Mouse (Mus musculus) heart, embryonic 13.5 days (tissue): ENCODE measurements at regions not wholly inside any gene's neighbourhood (a gene's known extent, or its start where the extent isn't known, plus 50 kb on each side); places are given as distances from the start of the nearest gene placed in this dataset.

Experiments
- ATAC-seq: fragments of 200-750 bp; cut with Nextera tagmentation; 2 replicates; pipeline ENCODE4 v1.8.0; 2017; ENCODE audit warnings: moderate TSS enrichment; ENCODE audit not compliant: insufficient number of reproducible peaks, low FRiP score, low TSS enrichment; ENCODE audit errors: extremely low read depth
- H3K27ac ChIP-seq: fragments of 300-500 bp; sonication (generic); replicated peaks from 2 replicates; pipeline ENCODE4 v1.5.1; 2015; ENCODE audit warnings: moderate library complexity, mild to moderate bottlenecking, inconsistent platforms
- H3K27me3 ChIP-seq: fragments of 300-500 bp; sonication (generic); replicated peaks from 2 replicates; pipeline ENCODE4 v1.6.1; 2015; ENCODE audit warnings: mild to moderate bottlenecking, inconsistent platforms
- H3K36me3 ChIP-seq: fragments of 300-500 bp; sonication (generic); 2 replicates; pipeline ENCODE4 v1.6.1; 2015; ENCODE audit warnings: mild to moderate bottlenecking, inconsistent platforms
- H3K4me1 ChIP-seq: fragments of 300-500 bp; sonication (generic); 2 replicates; pipeline ENCODE4 v1.6.1; 2015; ENCODE audit warnings: inconsistent platforms
- H3K4me2 ChIP-seq: fragments of 300-500 bp; sonication (generic); 2 replicates; pipeline ENCODE4 v1.6.1; 2015; ENCODE audit warnings: inconsistent platforms, mild to moderate bottlenecking, moderate library complexity
- H3K4me3 ChIP-seq: fragments of 300-500 bp; sonication (generic); 2 replicates; pipeline ENCODE4 v1.5.1; 2015; ENCODE audit warnings: moderate library complexity, mild to moderate bottlenecking, inconsistent platforms
- H3K9ac ChIP-seq: fragments of 300-500 bp; sonication (generic); 2 replicates; pipeline ENCODE4 v1.6.1; 2015; ENCODE audit warnings: inconsistent platforms, mild to moderate bottlenecking, moderate library complexity
- H3K9me3 ChIP-seq: fragments of 300-500 bp; sonication (generic); 2 replicates; pipeline ENCODE4 v1.6.1; 2016; ENCODE audit warnings: inconsistent platforms
- WGBS: fragments of 180-500 bp; shearing (Covaris S2); methylation state at CpG from one replicate; pipeline ENCODE4 v1.1.7; 2015; ENCODE audit warnings: mixed read lengths; 5-methylcytosine and 5-hydroxymethylcytosine counted together

GRCm38 (mm10) chr3:121021126-121021848 lies 150.2 kb downstream of the Rwdd3 start:
- Histone ChIP-seq H3K36me3 (no peaks in the 10 kb centered on the region), H3K27ac (no peak overlapping the region), H3K4me3 (no peak overlapping the region), H3K4me1 (no peaks in the 10 kb centered on the region), H3K27me3 (no peaks in the 10 kb centered on the region), H3K4me2 (no peak overlapping the region), H3K9ac (no peak overlapping the region), H3K9me3 (no peaks in the 10 kb centered on the region)
- ATAC-seq, result no peak
- 74% methylated on average over 4 of the region's 4 CpGs for WGBS

GRCm38 (mm10) chr3:121009223-121009622 lies 162.3 kb downstream of the Rwdd3 start:
- no peaks in the 10 kb centered on the region for H3K27me3 ChIP-seq
- 81% methylated on average over 6 of the region's 6 CpGs for WGBS
- no peaks in the 10 kb centered on the region for H3K36me3 ChIP-seq
- H3K9ac ChIP-seq, result no peak overlapping the region
- no peaks in the 10 kb centered on the region for H3K9me3 ChIP-seq
- no peak overlapping the region for H3K4me2 ChIP-seq
- ATAC-seq, result no peak
- no peak overlapping the region for H3K4me3 ChIP-seq
- no peak overlapping the region for H3K27ac ChIP-seq
- no peaks in the 10 kb centered on the region for H3K4me1 ChIP-seq

- H3K27ac ChIP-seq, result no peak overlapping the region
- H3K9ac ChIP-seq, result no peak overlapping the region
- no peaks in the 10 kb centered on the region for H3K27me3 ChIP-seq
- WGBS, result 51% methylated on average over 17 of the region's 17 CpGs
- H3K4me1 ChIP-seq, result no peaks in the 10 kb centered on the region
- H3K36me3 ChIP-seq, result no peaks in the 10 kb centered on the region
- H3K9me3 ChIP-seq, result no peaks in the 10 kb centered on the region
- no peak overlapping the region for H3K4me3 ChIP-seq
- no peak overlapping the region for H3K4me2 ChIP-seq
- ATAC-seq, result no peak
These were observed 187.8 kb downstream of the Rwdd3 start for GRCm38 (mm10) chr3:120983556-120984270.

- no peak overlapping the region for H3K9ac ChIP-seq
- no peak overlapping the region for H3K4me3 ChIP-seq
- 32% methylated on average over 10 of the region's 10 CpGs for WGBS
- H3K27me3 ChIP-seq, result no peaks in the 10 kb centered on the region
- ATAC-seq, result no peak
- no peaks in the 10 kb centered on the region for H3K36me3 ChIP-seq
- H3K27ac ChIP-seq, result no peak overlapping the region
- no peaks in the 10 kb centered on the region for H3K9me3 ChIP-seq
- H3K4me2 ChIP-seq, result no peak overlapping the region
- H3K4me1 ChIP-seq, result no peaks in the 10 kb centered on the region
These were observed 188.5 kb downstream of the Rwdd3 start for GRCm38 (mm10) chr3:120982795-120983555.

GRCm38 (mm10) chr3:120982218-120982617 lies 189.3 kb downstream of the Rwdd3 start:
- H3K9me3 ChIP-seq, result no peaks in the 10 kb centered on the region
- H3K4me2 ChIP-seq, result no peak overlapping the region
- no peak overlapping the region for H3K9ac ChIP-seq
- H3K27me3 ChIP-seq, result no peaks in the 10 kb centered on the region
- no peaks in the 10 kb centered on the region for H3K4me1 ChIP-seq
- no peak overlapping the region for H3K27ac ChIP-seq
- ATAC-seq, result no peak
- WGBS, result 30% methylated on average over 4 of the region's 4 CpGs
- no peak overlapping the region for H3K4me3 ChIP-seq
- no peaks in the 10 kb centered on the region for H3K36me3 ChIP-seq

GRCm38 (mm10) chr3:120970746-120971466 lies 200.6 kb downstream of the Rwdd3 start:
- Histone ChIP-seq H3K36me3 (no peaks in the 10 kb centered on the region), H3K4me3 (no peak overlapping the region), H3K27ac (no peak overlapping the region), H3K27me3 (no peaks in the 10 kb centered on the region), H3K9ac (no peak overlapping the region), H3K4me2 (no peak overlapping the region), H3K4me1 (no peaks in the 10 kb centered on the region), H3K9me3 (no peaks in the 10 kb centered on the region)
- ATAC-seq, result no peak
- WGBS, result 77% methylated on average over 14 of the region's 14 CpGs

GRCm38 (mm10) chr3:120946906-120947305 lies 224.6 kb downstream of the Rwdd3 start:
- Histone ChIP-seq H3K27ac (no peak overlapping the region), H3K4me2 (no peak overlapping the region), H3K4me1 (no peaks in the 10 kb centered on the region), H3K4me3 (no peak overlapping the region), H3K9me3 (no peaks in the 10 kb centered on the region), H3K9ac (no peak overlapping the region), H3K36me3 (no peaks in the 10 kb centered on the region), H3K27me3 (no peaks in the 10 kb centered on the region)
- ATAC-seq, result no peak
- whole genome bisulfite sequencing, result 76% methylated on average over 8 of the region's 8 CpGs

- H3K9ac ChIP-seq, result no peak overlapping the region
- no peaks in the 10 kb centered on the region for H3K27me3 ChIP-seq
- H3K9me3 ChIP-seq, result no peaks in the 10 kb centered on the region
- WGBS, result 82% methylated on average over 4 of the region's 4 CpGs
- no peak for ATAC-seq
- H3K36me3 ChIP-seq, result no peaks in the 10 kb centered on the region
- H3K4me2 ChIP-seq, result no peak overlapping the region
- no peak overlapping the region for H3K4me3 ChIP-seq
- no peaks in the 10 kb centered on the region for H3K4me1 ChIP-seq
- no peak overlapping the region for H3K27ac ChIP-seq
These were observed 237.1 kb downstream of the Rwdd3 start for GRCm38 (mm10) chr3:120934401-120934800.

- Histone ChIP-seq H3K4me1 (no peaks in the 10 kb centered on the region), H3K36me3 (no peaks in the 10 kb centered on the region)
- ATAC-seq, result no peak
These were observed 251.1 kb downstream of the Rwdd3 start for GRCm38 (mm10) chr3:120920351-120920750.

GRCm38 (mm10) chr3:120898931-120899330 lies 272.6 kb downstream of the Rwdd3 start:
- WGBS, result 54% methylated on average over 5 of the region's 5 CpGs
- no peak for ATAC-seq

More at GRCm38 (mm10) chr3:120920351-120920750, 251.1 kb downstream of the Rwdd3 start:
- 49% methylated on average over 2 of the region's 2 CpGs for WGBS
- no peak overlapping the region for H3K4me3 ChIP-seq
- H3K27me3 ChIP-seq, result no peaks in the 10 kb centered on the region
- no peak overlapping the region for H3K4me2 ChIP-seq
- H3K9me3 ChIP-seq, result no peaks in the 10 kb centered on the region
- no peak overlapping the region for H3K9ac ChIP-seq
- no peak overlapping the region for H3K27ac ChIP-seq

GRCm38 (mm10) chr3:120898258-120898657 lies 273.2 kb downstream of the Rwdd3 start:
- 81% methylated on average over 9 of the region's 9 CpGs for WGBS
- no peaks in the 10 kb centered on the region for H3K4me1 ChIP-seq
- no peak overlapping the region for H3K4me3 ChIP-seq
- H3K9me3 ChIP-seq, result no peaks in the 10 kb centered on the region
- H3K4me2 ChIP-seq, result no peak overlapping the region
- H3K9ac ChIP-seq, result no peak overlapping the region
- no peaks in the 10 kb centered on the region for H3K36me3 ChIP-seq
- H3K27me3 ChIP-seq, result no peaks in the 10 kb centered on the region
- H3K27ac ChIP-seq, result no peak overlapping the region
- ATAC-seq, result no peak

More at GRCm38 (mm10) chr3:120898931-120899330, 272.6 kb downstream of the Rwdd3 start:
- Histone ChIP-seq H3K27ac (no peak overlapping the region), H3K4me3 (no peak overlapping the region), H3K4me1 (no peaks in the 10 kb centered on the region), H3K4me2 (no peak overlapping the region), H3K9me3 (no peaks in the 10 kb centered on the region), H3K9ac (no peak overlapping the region), H3K27me3 (no peaks in the 10 kb centered on the region), H3K36me3 (no peaks in the 10 kb centered on the region)
